Mouse (Mus musculus): ENCODE results near the gene Rbm19. TPM values are rescaled to one million over a fixed set of nuclear protein-coding genes. Genes with fewer than 3 reads are reported as not detected.

The Rbm19 gene
- polyA plus RNA-seq, 1 experiment = 54.4 TPM

GRCm38 (mm10) chr5:120171865-120172728 lies 55.8 kb downstream of the Rbm19 start:
- H3K4me3 ChIP-seq (ENCODE audit: insufficient read depth, poor library complexity, severe bottlenecking) = no peak overlapping the region
- H3K36me3 ChIP-seq (ENCODE audit: control insufficient read depth, insufficient read depth) = peaks cover 12% of the 10 kb centered on the region
- TF ChIP-seq USF1 (IDR thresholded peaks at IDR 0.05; ENCODE audit: low read depth) (no peak), FOSL1 (IDR thresholded peaks at IDR 0.05; ENCODE audit: insufficient read depth, low read length, poor library complexity, severe bottlenecking) (no peak), MAX (IDR thresholded peaks at IDR 0.05) (no peak), CEBPB (IDR thresholded peaks at IDR 0.05; ENCODE audit: low read depth) (no peak), CTCF (IDR thresholded peaks at IDR 0.05; ENCODE audit: control insufficient read depth, insufficient read depth, insufficient read length) (no peak), MYOG (IDR thresholded peaks at IDR 0.05; ENCODE audit: control insufficient read depth, extremely low read depth, insufficient read length) (no peak)
- no peaks in the 10 kb centered on the region for H3K79me3 ChIP-seq (ENCODE audit: low read depth)
- H3ac ChIP-seq (ENCODE audit: control insufficient read depth, insufficient read length, low read depth) = no peak overlapping the region
- no peaks in the 10 kb centered on the region for H3K79me2 ChIP-seq (ENCODE audit: control insufficient read depth, insufficient read depth)
- no peaks in the 10 kb centered on the region for H3K27me3 ChIP-seq (ENCODE audit: control insufficient read depth, insufficient read depth, insufficient read length)

DNA sequence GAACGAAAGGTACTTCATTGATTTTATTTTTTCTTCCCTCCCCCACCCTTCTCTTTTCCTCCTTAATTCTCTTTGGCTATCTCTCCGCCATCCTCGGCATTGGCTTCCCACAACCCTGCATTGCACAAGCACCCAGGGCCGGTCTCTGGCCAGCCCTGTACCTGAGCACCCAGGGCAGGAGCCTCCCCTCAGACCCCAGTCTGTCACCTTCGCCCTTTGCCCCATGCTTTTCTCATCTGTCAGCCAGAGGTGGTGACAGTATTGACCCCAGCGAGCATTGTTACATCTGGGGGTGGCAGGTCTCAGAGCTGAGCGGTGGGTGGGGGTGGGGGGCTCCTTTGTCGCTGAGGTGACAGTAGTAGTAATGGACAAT lies 56.5 kb downstream of the Rbm19 start:
- H3K27me3 ChIP-seq (ENCODE audit: control insufficient read depth, insufficient read depth, insufficient read length) = no peaks in the 10 kb centered on the region
- no peaks in the 10 kb centered on the region for H3K79me2 ChIP-seq (ENCODE audit: control insufficient read depth, insufficient read depth)
- H3K79me3 ChIP-seq (ENCODE audit: low read depth) = no peaks in the 10 kb centered on the region
- TF ChIP-seq CTCF (IDR thresholded peaks at IDR 0.05; ENCODE audit: control insufficient read depth, insufficient read depth, insufficient read length) = no peak
- TF ChIP-seq CEBPB (IDR thresholded peaks at IDR 0.05; ENCODE audit: low read depth) = no peak
- no peak for TF ChIP-seq MYOD1 (IDR thresholded peaks at IDR 0.05; ENCODE audit: control insufficient read depth, insufficient read length, low read depth)
- TF ChIP-seq FOSL1 (IDR thresholded peaks at IDR 0.05; ENCODE audit: insufficient read depth, low read length, poor library complexity, severe bottlenecking) = no peak
- no peak for TF ChIP-seq MAX (IDR thresholded peaks at IDR 0.05)
- no peak for TF ChIP-seq MYOG (IDR thresholded peaks at IDR 0.05; ENCODE audit: control insufficient read depth, extremely low read depth, insufficient read length)
- no peak for TF ChIP-seq USF1 (IDR thresholded peaks at IDR 0.05; ENCODE audit: low read depth)
- H3ac ChIP-seq (ENCODE audit: control insufficient read depth, insufficient read length, low read depth) = no peak overlapping the region
- peaks cover 15% of the 10 kb centered on the region for H3K36me3 ChIP-seq (ENCODE audit: control insufficient read depth, insufficient read depth)
- H3K4me3 ChIP-seq (ENCODE audit: insufficient read depth, poor library complexity, severe bottlenecking) = no peak overlapping the region

DNA sequence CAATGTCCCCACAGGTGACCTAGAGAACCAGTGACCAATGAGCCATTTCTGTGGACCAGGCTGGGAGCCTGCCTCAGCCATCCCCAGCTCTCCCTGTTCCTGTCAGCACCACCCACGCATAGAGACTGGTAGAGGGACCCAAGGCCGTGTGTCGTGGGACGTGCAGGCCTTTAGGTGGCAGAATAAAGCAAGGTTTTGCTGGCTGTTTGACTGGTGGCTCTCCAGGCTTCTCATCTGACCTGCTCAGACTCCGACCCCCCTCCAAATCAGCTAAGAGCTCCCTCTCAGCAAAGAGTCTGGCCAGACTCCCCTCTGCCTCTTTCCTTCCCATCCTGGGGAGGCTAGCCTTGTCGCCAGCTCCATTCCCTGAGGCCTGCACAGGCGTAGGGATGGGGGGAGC lies 58.1 kb downstream of the Rbm19 start:
- Histone ChIP-seq H3K36me3 (ENCODE audit: control insufficient read depth, insufficient read depth) (peaks cover 31% of the 10 kb centered on the region), H3K79me2 (ENCODE audit: control insufficient read depth, insufficient read depth) (no peaks in the 10 kb centered on the region), H3ac (ENCODE audit: control insufficient read depth, insufficient read length, low read depth) (no peak overlapping the region), H3K27me3 (ENCODE audit: control insufficient read depth, insufficient read depth, insufficient read length) (no peaks in the 10 kb centered on the region), H3K79me3 (ENCODE audit: low read depth) (no peaks in the 10 kb centered on the region), H3K4me3 (ENCODE audit: insufficient read depth, poor library complexity, severe bottlenecking) (no peak overlapping the region)
- TF ChIP-seq CEBPB (IDR thresholded peaks at IDR 0.05; ENCODE audit: low read depth) = no peak
- TF ChIP-seq CTCF (IDR thresholded peaks at IDR 0.05; ENCODE audit: control insufficient read depth, insufficient read depth, insufficient read length) = no peak
- no peak for TF ChIP-seq MAX (IDR thresholded peaks at IDR 0.05)
- no peak for TF ChIP-seq MYOD1 (IDR thresholded peaks at IDR 0.05; ENCODE audit: control insufficient read depth, insufficient read length, low read depth)
- TF ChIP-seq USF1 (IDR thresholded peaks at IDR 0.05; ENCODE audit: low read depth) = no peak
- no peak for TF ChIP-seq MYOG (IDR thresholded peaks at IDR 0.05; ENCODE audit: control insufficient read depth, extremely low read depth, insufficient read length)
- no peak for TF ChIP-seq FOSL1 (IDR thresholded peaks at IDR 0.05; ENCODE audit: insufficient read depth, low read length, poor library complexity, severe bottlenecking)

DNA sequence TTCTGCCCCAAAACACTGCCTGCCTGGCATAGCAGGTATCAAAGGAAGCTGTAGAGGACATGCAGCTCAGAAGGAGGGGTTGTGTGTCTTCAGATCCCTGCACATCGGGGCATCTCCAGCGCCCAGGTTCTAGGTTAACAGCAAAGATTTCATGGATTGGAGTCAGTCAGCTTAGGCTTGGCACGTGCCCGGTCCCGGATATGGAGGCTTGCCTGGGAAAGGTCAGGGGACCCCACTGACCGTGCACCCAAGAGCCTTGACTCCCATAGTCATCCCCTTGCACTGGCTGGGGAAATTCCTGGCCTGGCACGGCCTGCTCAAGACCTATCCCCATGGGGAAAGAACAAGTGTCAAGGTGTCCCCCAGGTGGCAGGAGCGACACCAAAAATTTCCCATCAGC lies 59.0 kb downstream of the Rbm19 start:
- Histone ChIP-seq H3K79me3 (ENCODE audit: low read depth) (no peaks in the 10 kb centered on the region), H3ac (ENCODE audit: control insufficient read depth, insufficient read length, low read depth) (no peak overlapping the region), H3K27me3 (ENCODE audit: control insufficient read depth, insufficient read depth, insufficient read length) (no peaks in the 10 kb centered on the region), H3K4me3 (ENCODE audit: insufficient read depth, poor library complexity, severe bottlenecking) (no peak overlapping the region), H3K36me3 (ENCODE audit: control insufficient read depth, insufficient read depth) (peaks cover 39% of the 10 kb centered on the region), H3K79me2 (ENCODE audit: control insufficient read depth, insufficient read depth) (no peaks in the 10 kb centered on the region)
- TF ChIP-seq CEBPB (IDR thresholded peaks at IDR 0.05; ENCODE audit: low read depth) = no peak

- H3K27me3 ChIP-seq (ENCODE audit: control insufficient read depth, insufficient read depth, insufficient read length) = no peaks in the 10 kb centered on the region
- H3K79me3 ChIP-seq (ENCODE audit: low read depth) = no peaks in the 10 kb centered on the region
- no peaks in the 10 kb centered on the region for H3K79me2 ChIP-seq (ENCODE audit: control insufficient read depth, insufficient read depth)
- H3ac ChIP-seq (ENCODE audit: control insufficient read depth, insufficient read length, low read depth) = no peak overlapping the region
- peaks cover 39% of the 10 kb centered on the region for H3K36me3 ChIP-seq (ENCODE audit: control insufficient read depth, insufficient read depth)
- no peak for TF ChIP-seq MYOG (IDR thresholded peaks at IDR 0.05; ENCODE audit: control insufficient read depth, extremely low read depth, insufficient read length)
- TF ChIP-seq MAX (IDR thresholded peaks at IDR 0.05) = no peak
- TF ChIP-seq MYOD1 (IDR thresholded peaks at IDR 0.05; ENCODE audit: control insufficient read depth, insufficient read length, low read depth) = no peak
- no peak for TF ChIP-seq CTCF (IDR thresholded peaks at IDR 0.05; ENCODE audit: control insufficient read depth, insufficient read depth, insufficient read length)
- H3K4me3 ChIP-seq (ENCODE audit: insufficient read depth, poor library complexity, severe bottlenecking) = no peak overlapping the region
These were observed 60.2 kb downstream of the Rbm19 start for GRCm38 (mm10) chr5:120176246-120177065.

DNA sequence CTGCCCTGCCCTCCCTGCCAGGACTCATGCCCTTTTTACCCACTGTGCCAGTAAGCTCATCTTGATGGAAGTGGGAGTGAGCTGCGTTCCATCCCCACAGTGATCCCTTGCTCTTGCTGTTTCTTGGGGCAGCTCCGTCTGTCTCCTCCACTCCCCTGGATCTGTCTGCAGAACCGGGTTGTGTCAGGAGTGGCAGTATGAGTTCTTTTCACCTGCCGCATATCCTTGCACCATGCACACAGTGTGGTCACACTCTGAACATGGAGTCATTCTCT lies 60.7 kb downstream of the Rbm19 start:
- no peaks in the 10 kb centered on the region for H3K79me3 ChIP-seq (ENCODE audit: low read depth)
- peaks cover 39% of the 10 kb centered on the region for H3K36me3 ChIP-seq (ENCODE audit: control insufficient read depth, insufficient read depth)
- TF ChIP-seq CEBPB (IDR thresholded peaks at IDR 0.05; ENCODE audit: low read depth) (no peak), MYOG (IDR thresholded peaks at IDR 0.05; ENCODE audit: control insufficient read depth, extremely low read depth, insufficient read length) (no peak), MYOD1 (IDR thresholded peaks at IDR 0.05; ENCODE audit: control insufficient read depth, insufficient read length, low read depth) (no peak), FOSL1 (IDR thresholded peaks at IDR 0.05; ENCODE audit: insufficient read depth, low read length, poor library complexity, severe bottlenecking) (no peak), USF1 (IDR thresholded peaks at IDR 0.05; ENCODE audit: low read depth) (no peak), MAX (IDR thresholded peaks at IDR 0.05) (no peak), CTCF (IDR thresholded peaks at IDR 0.05; ENCODE audit: control insufficient read depth, insufficient read depth, insufficient read length) (no peak)
- H3K4me3 ChIP-seq (ENCODE audit: insufficient read depth, poor library complexity, severe bottlenecking) = no peak overlapping the region
- H3K79me2 ChIP-seq (ENCODE audit: control insufficient read depth, insufficient read depth) = no peaks in the 10 kb centered on the region
- no peak overlapping the region for H3ac ChIP-seq (ENCODE audit: control insufficient read depth, insufficient read length, low read depth)
- no peaks in the 10 kb centered on the region for H3K27me3 ChIP-seq (ENCODE audit: control insufficient read depth, insufficient read depth, insufficient read length)
